Mouse (Mus musculus): Measurements from ENCODE around the gene Fbxw19. TPM values are rescaled to one million over a fixed set of nuclear protein-coding genes. Genes with fewer than 3 reads are reported as not detected.
"Not testable (repeated sequence)": the region's sequence is repeated elsewhere in the genome, so short reads cannot be mapped to it uniquely, and the experiment has no call there.

The Fbxw19 gene
- total RNA-seq (2014; fragmentation: Nextera tagmentation) (not detected in 2 replicates), total RNA-seq (2017) (0.11 TPM in 1 of 2 replicates, not detected in the other), polyA plus RNA-seq (2012) (not detected in 2 replicates)

GRCm38 (mm10) chr9:109495775-109496174, at the start of gene Fbxw19:
Fbxw19 (minus strand) TSS chr9:109495875.
- not testable (repeated sequence) for ATAC-seq (ENCODE audit: extremely low read depth, insufficient number of reproducible peaks, low FRiP score, poor library complexity, severe bottlenecking); H3K4me1 ChIP-seq (ENCODE audit: insufficient read depth, low read depth, low read length); DNase-seq (ENCODE audit: low spot score); H3K27me3 ChIP-seq (ENCODE audit: insufficient read depth, low read length); H3K9me3 ChIP-seq (replicated peaks); H3K36me3 ChIP-seq (replicated peaks); H3K4me3 ChIP-seq (ENCODE audit: low read depth, low read length)

GRCm38 (mm10) chr9:109523385-109524064, 27.9 kb upstream of the Fbxw19 start:
- Histone ChIP-seq H3K36me3 (replicated peaks) (no peaks in the 10 kb centered on the region), H3K9me3 (replicated peaks) (no peaks in the 10 kb centered on the region), H3K4me1 (ENCODE audit: insufficient read depth, low read depth, low read length) (no peaks in the 10 kb centered on the region), H3K27me3 (ENCODE audit: insufficient read depth, low read length) (no peaks in the 10 kb centered on the region), H3K4me3 (ENCODE audit: low read depth, low read length) (no peak overlapping the region)
- no peak for DNase-seq (ENCODE audit: low spot score)
- no peak for ATAC-seq (ENCODE audit: extremely low read depth, insufficient number of reproducible peaks, low FRiP score, poor library complexity, severe bottlenecking)
- no peak for TF ChIP-seq TAL1 (conservative IDR thresholded peaks at IDR 0.05; ENCODE audit: low read depth, low read length)
- TF ChIP-seq GATA1 (IDR thresholded peaks at IDR 0.05; ENCODE audit: borderline replicate concordance, low read length): no peak
- TF ChIP-seq CTCF (IDR thresholded peaks at IDR 0.05; ENCODE audit: low read depth, low read length): no peak
- no peak for TF ChIP-seq GATA2 (IDR thresholded peaks at IDR 0.05; ENCODE audit: borderline replicate concordance, low read depth, low read length)

GRCm38 (mm10) chr9:109449040-109449439, 46.6 kb downstream of the Fbxw19 start, which contains the start of gene Fbxw16:
Fbxw16 (minus strand) TSS chr9:109449140.
- H3K27me3 ChIP-seq (ENCODE audit: insufficient read depth, low read length): no peaks in the 10 kb centered on the region
- H3K4me3 ChIP-seq (ENCODE audit: low read depth, low read length): no peak within 1 kb of the TSS
- no peaks in the 10 kb centered on the region for H3K9me3 ChIP-seq (replicated peaks)
- no peaks in the 10 kb centered on the region for H3K36me3 ChIP-seq (replicated peaks)
- TF ChIP-seq GATA1 (IDR thresholded peaks at IDR 0.05; ENCODE audit: borderline replicate concordance, low read length) (no peak), TAL1 (conservative IDR thresholded peaks at IDR 0.05; ENCODE audit: low read depth, low read length) (no peak), POLR2AphosphoS5 (IDR thresholded peaks at IDR 0.05; ENCODE audit: insufficient replicate concordance, low read depth, low read length) (no peak), GATA2 (IDR thresholded peaks at IDR 0.05; ENCODE audit: borderline replicate concordance, low read depth, low read length) (no peak), CTCF (IDR thresholded peaks at IDR 0.05; ENCODE audit: low read depth, low read length) (no peak)
- ATAC-seq (ENCODE audit: extremely low read depth, insufficient number of reproducible peaks, low FRiP score, poor library complexity, severe bottlenecking): no peak
- H3K4me1 ChIP-seq (ENCODE audit: insufficient read depth, low read depth, low read length): no peaks in the 10 kb centered on the region
- no peak for DNase-seq (ENCODE audit: low spot score)

- H3K4me1 ChIP-seq (ENCODE audit: insufficient read depth, low read depth, low read length): no peaks in the 10 kb centered on the region
- H3K27me3 ChIP-seq (ENCODE audit: insufficient read depth, low read length): no peaks in the 10 kb centered on the region
- TF ChIP-seq GATA1 (IDR thresholded peaks at IDR 0.05; ENCODE audit: borderline replicate concordance, low read length) (no peak), TAL1 (conservative IDR thresholded peaks at IDR 0.05; ENCODE audit: low read depth, low read length) (no peak), GATA2 (IDR thresholded peaks at IDR 0.05; ENCODE audit: borderline replicate concordance, low read depth, low read length) (no peak), CTCF (IDR thresholded peaks at IDR 0.05; ENCODE audit: low read depth, low read length) (no peak), POLR2AphosphoS5 (IDR thresholded peaks at IDR 0.05; ENCODE audit: insufficient replicate concordance, low read depth, low read length) (no peak)
- ATAC-seq (ENCODE audit: extremely low read depth, insufficient number of reproducible peaks, low FRiP score, poor library complexity, severe bottlenecking) (no peak), DNase-seq (ENCODE audit: low spot score) (no peak)
- H3K4me3 ChIP-seq (ENCODE audit: low read depth, low read length): no peak overlapping the region
- no peaks in the 10 kb centered on the region for H3K9me3 ChIP-seq (replicated peaks)
- H3K36me3 ChIP-seq (replicated peaks): no peaks in the 10 kb centered on the region
Measured at GRCm38 (mm10) chr9:109432956-109433355, 62.7 kb downstream of the Fbxw19 start.

Other genes with a start within 250 kb of the Fbxw19 start
- gene Fbxw14, start 208.2 kb downstream of the Fbxw19 start, total RNA-seq (2014; fragmentation: Nextera tagmentation): not detected in 2 replicates
- gene Fbxw14, start 208.2 kb downstream of the Fbxw19 start, total RNA-seq (2017): 0.23 and 0.87 TPM in 2 replicates
- not detected in 2 replicates for gene Fbxw14, start 208.2 kb downstream of the Fbxw19 start, polyA plus RNA-seq (2012)
- gene Fbxw28, start 156.2 kb downstream of the Fbxw19 start, total RNA-seq (2014; fragmentation: Nextera tagmentation): not detected in 2 replicates
- not detected in 2 replicates for gene Fbxw28, start 156.2 kb downstream of the Fbxw19 start, total RNA-seq (2017)
- gene Fbxw28, start 156.2 kb downstream of the Fbxw19 start, polyA plus RNA-seq (2012): not detected in 2 replicates
- not detected in 2 replicates for gene Fbxw22, start 91.6 kb downstream of the Fbxw19 start, total RNA-seq (2014; fragmentation: Nextera tagmentation)
- 0.06 and 0.11 TPM in 2 replicates for gene Fbxw22, start 91.6 kb downstream of the Fbxw19 start, total RNA-seq (2017)
- not detected in 2 replicates for gene Fbxw22, start 91.6 kb downstream of the Fbxw19 start, polyA plus RNA-seq (2012)
- not detected in 2 replicates for gene Fbxw16, start 46.7 kb downstream of the Fbxw19 start, total RNA-seq (2014; fragmentation: Nextera tagmentation)
- not detected in 2 replicates for gene Fbxw16, start 46.7 kb downstream of the Fbxw19 start, total RNA-seq (2017)
- not detected in 2 replicates for gene Fbxw16, start 46.7 kb downstream of the Fbxw19 start, polyA plus RNA-seq (2012)
- not detected in 2 replicates for gene Fbxw15, start 72.4 kb upstream of the Fbxw19 start, total RNA-seq (2014; fragmentation: Nextera tagmentation)
- gene Fbxw15, start 72.4 kb upstream of the Fbxw19 start, total RNA-seq (2017): not detected in 2 replicates
- not detected in 2 replicates for gene Fbxw15, start 72.4 kb upstream of the Fbxw19 start, polyA plus RNA-seq (2012)
- not detected in 2 replicates for gene Fbxw24, start 130.2 kb upstream of the Fbxw19 start, total RNA-seq (2014; fragmentation: Nextera tagmentation)
- not detected in 2 replicates for gene Fbxw24, start 130.2 kb upstream of the Fbxw19 start, total RNA-seq (2017)
- gene Fbxw24, start 130.2 kb upstream of the Fbxw19 start, polyA plus RNA-seq (2012): not detected in 2 replicates
- gene Fbxw25, start 168.8 kb upstream of the Fbxw19 start, total RNA-seq (2014; fragmentation: Nextera tagmentation): not detected in 2 replicates
- gene Fbxw25, start 168.8 kb upstream of the Fbxw19 start, total RNA-seq (2017): not detected in 2 replicates
- not detected in 2 replicates for gene Fbxw25, start 168.8 kb upstream of the Fbxw19 start, polyA plus RNA-seq (2012)
- gene Fbxw18, start 206.8 kb upstream of the Fbxw19 start, total RNA-seq (2014; fragmentation: Nextera tagmentation): not detected in 2 replicates
- 0.06 TPM in 1 of 2 replicates, not detected in the other for gene Fbxw18, start 206.8 kb upstream of the Fbxw19 start, total RNA-seq (2017)
- not detected in 2 replicates for gene Fbxw18, start 206.8 kb upstream of the Fbxw19 start, polyA plus RNA-seq (2012)

Measured in G1E (cell line).